Mouse (Mus musculus) retina, adult 2 months (tissue): ENCODE measurements around the gene Slc12a9.

Source experiments
- DNase-seq: peaks from one replicate; pipeline ENCODE4 v3.0.0-alpha.2; 2012; ENCODE audit warnings: low read depth, low spot score

Slc12a9 gene

GRCm38 (mm10) chr5:137333512-137334174 lies at the start of gene Slc12a9:
Gene Slc12a9 (minus strand): TSS chr5:137333597.
- peak; percentile 76 for DNase-seq

- peak; percentile 16 for DNase-seq
Observed at GRCm38 (mm10) chr5:137381152-137381551, 47.8 kb upstream of the Slc12a9 start.

GRCm38 (mm10) chr5:137377603-137378002 lies 44.2 kb upstream of the Slc12a9 start:
- DNase-seq = no peak

GRCm38 (mm10) chr5:137377176-137377575 lies 43.8 kb upstream of the Slc12a9 start:
- DNase-seq = no peak

GRCm38 (mm10) chr5:137376722-137377121 lies 43.3 kb upstream of the Slc12a9 start:
- no peak for DNase-seq

- DNase-seq = no peak
Observed at GRCm38 (mm10) chr5:137376198-137376597, 42.8 kb upstream of the Slc12a9 start.

GRCm38 (mm10) chr5:137375627-137376026 lies 42.2 kb upstream of the Slc12a9 start:
- DNase-seq = no peak

- no peak for DNase-seq
Observed at GRCm38 (mm10) chr5:137374521-137375080, 41.2 kb upstream of the Slc12a9 start.

GRCm38 (mm10) chr5:137373371-137373950 lies 40.1 kb upstream of the Slc12a9 start:
- DNase-seq = no peak

- DNase-seq = no peak
Observed at GRCm38 (mm10) chr5:137369665-137370064, 36.3 kb upstream of the Slc12a9 start.

GRCm38 (mm10) chr5:137358382-137358781 lies 25.0 kb upstream of the Slc12a9 start:
- DNase-seq = no peak

GRCm38 (mm10) chr5:137354091-137354490 lies 20.7 kb upstream of the Slc12a9 start:
- no peak for DNase-seq

- no peak for DNase-seq
Observed at GRCm38 (mm10) chr5:137352011-137352975, 18.9 kb upstream of the Slc12a9 start.

GRCm38 (mm10) chr5:137351394-137351793 lies 18.0 kb upstream of the Slc12a9 start:
- DNase-seq = no peak

- no peak for DNase-seq
Observed at GRCm38 (mm10) chr5:137351058-137351380, 17.6 kb upstream of the Slc12a9 start.

- DNase-seq = no peak
Observed at GRCm38 (mm10) chr5:137350205-137351057, 17.0 kb upstream of the Slc12a9 start.

GRCm38 (mm10) chr5:137349384-137350204 lies 16.2 kb upstream of the Slc12a9 start, which contains the start of gene Ephb4:
Gene Ephb4 (plus strand): TSS chr5:137350109.
- no peak for DNase-seq

GRCm38 (mm10) chr5:137348482-137349383 lies 15.3 kb upstream of the Slc12a9 start:
- DNase-seq = no peak

GRCm38 (mm10) chr5:137347856-137348255 lies 14.5 kb upstream of the Slc12a9 start:
- DNase-seq = no peak
